Mouse (Mus musculus) heart, postnatal 25 days (tissue): ENCODE data around the gene 4930562C15Rik. TPM values are rescaled to one million over a fixed set of nuclear protein-coding genes. Genes with fewer than 3 reads are reported as not detected.

Experiments
- DNase-seq: peaks from one replicate; pipeline ENCODE4 v3.0.0; 2022; ENCODE audit warnings: low spot score
- intact Hi-C: fragments of 180-260 bp; cut with DNase I; formaldehyde crosslinking; loops from one replicate; pipeline ENCODE4 v1.15.1; 2025
- total RNA-seq, 2 experiments: library from RNA; stranded (reverse); gene quantifications; 2 replicates each; pipeline ENCODE4 v1.2.3; 2021

The 4930562C15Rik gene
- total RNA-seq, 2 experiments from 2014 or later: not detected

GRCm38 (mm10) chr16:4910758-4911157 is 75.5 kb downstream of the 4930562C15Rik start:
- DNase-seq: no peak
- intact Hi-C loops: loop anchor here (5.0 kb wide), 1 partner anchor 223 kb away; no protein-coding TSS in a partner anchor

DNA sequence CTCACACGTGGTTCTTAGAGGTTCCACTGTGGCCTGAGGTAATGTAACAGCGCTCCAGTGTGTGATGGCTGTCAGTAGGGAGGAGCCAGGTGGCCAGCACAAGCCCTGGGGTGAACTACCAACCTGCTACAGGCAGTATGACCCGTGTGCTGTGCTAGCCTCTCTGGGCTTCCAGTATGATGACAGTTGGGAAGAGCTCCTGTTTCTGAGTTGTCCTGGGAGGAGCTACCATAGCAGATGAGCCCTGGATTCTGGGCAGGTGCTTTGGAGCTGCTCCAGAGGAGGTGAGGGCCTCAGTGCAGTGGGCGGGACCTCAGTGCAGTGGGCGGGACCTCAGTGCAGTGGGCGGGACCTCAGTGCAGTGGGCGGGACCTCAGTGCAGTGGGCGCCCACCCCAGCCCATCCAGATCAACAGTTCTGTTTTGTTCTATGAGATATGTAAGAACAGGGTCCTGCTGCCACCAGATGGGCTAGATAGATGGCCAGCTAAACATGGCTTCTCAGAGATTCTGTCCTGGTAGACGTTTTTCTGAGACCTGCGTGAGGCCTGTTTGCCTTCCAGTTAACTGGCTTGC is 76.9 kb downstream of the 4930562C15Rik start:
- intact Hi-C loops: loop anchor here (2.0 to 5.0 kb wide), 3 partner anchors 23 to 225 kb away; no protein-coding TSS in a partner anchor
- no peak for DNase-seq

DNA sequence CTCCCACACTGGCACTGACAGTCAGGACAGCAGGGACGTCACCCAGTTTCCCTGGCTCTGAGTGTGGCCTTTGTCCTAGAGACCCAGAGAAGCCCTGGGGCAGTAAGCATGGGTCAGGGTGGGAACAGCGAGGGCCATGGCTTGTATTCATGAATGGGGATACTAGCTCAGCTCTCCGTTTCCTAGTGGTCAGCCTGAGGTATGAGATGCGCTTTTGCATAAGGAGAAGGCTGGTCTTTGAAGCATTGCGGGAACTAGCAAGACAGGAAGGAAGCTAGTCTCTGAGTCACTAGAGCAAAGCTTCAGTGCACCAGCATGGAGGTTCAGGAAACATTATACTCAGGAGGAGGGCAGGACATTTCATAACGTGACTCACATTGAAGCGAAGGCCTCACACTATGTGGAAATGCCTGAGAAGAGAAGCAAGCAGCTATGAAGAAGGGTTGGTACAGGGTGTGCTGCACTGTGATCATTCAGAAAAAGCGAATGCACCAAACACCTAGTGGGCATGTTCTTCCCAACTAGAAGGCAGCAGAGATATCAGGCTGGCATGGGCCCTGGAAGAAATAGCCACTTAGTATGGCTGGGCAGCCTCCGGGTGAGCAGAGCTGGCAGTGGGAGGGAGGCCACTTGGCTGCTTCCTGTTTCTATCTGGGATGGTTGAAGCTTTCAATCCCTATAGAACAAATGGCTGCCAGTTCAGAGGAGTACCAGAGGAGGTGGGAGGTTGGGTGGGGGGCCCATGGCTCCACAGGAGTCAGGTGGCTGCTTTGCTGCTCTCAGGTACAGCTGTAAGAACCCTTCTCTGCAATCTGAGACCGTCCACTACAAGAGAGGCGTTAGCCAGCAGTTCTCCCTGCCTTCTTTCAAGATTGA is 77.9 kb downstream of the 4930562C15Rik start:
- DNase-seq: no peak
- intact Hi-C loops: loop anchor here (2.0 to 5.0 kb wide), 3 partner anchors 24 to 226 kb away; no protein-coding TSS in a partner anchor

DNA sequence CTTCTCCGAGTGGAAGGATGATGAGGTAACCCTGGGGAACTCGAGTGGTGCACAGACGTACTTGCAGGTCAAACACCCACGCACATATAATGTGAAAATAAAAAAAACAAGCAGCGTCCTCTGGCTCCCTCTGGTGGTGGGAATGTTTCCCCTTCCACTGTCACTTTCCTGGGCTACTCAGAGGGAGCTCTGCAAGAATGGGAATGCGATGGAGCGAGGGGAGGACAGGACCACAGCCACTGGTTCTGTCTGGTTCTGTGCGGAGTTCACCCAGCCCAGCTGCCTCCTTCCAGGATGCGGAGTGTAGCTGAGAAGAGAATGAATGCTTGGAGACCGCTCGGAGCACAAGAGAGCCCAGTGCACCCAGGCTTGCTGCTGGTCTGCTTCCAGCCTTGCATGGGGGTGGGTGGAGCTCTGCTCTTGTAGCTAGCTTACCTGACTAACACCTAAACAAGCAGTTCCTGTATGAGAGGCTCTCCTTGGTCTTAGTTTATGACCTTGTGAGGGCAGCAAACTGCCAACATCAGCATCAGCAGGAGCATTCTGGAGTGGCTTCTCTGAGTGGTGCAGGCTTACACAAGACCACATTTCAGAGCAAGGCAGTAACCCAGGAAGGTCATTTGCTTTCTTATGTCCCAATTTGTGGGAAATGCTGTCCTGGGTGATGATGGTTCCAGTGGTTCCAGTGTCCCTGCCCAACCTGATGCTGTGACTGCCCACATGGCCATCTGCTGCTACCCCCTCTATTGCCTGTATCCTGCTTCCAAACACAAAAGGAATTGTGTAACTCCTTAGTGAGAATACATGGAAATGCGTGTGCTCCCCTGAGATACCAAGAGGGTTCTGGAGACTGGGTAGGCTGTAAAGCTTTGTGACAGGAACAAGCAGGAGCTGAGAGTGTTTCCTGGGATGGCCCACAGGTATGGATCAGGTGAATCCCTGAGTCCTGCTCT is 78.8 kb downstream of the 4930562C15Rik start:
- intact Hi-C loops: loop anchor here (2.0 to 5.0 kb wide), 3 partner anchors 25 to 227 kb away; no protein-coding TSS in a partner anchor
- peak; percentile 67 for DNase-seq

DNA sequence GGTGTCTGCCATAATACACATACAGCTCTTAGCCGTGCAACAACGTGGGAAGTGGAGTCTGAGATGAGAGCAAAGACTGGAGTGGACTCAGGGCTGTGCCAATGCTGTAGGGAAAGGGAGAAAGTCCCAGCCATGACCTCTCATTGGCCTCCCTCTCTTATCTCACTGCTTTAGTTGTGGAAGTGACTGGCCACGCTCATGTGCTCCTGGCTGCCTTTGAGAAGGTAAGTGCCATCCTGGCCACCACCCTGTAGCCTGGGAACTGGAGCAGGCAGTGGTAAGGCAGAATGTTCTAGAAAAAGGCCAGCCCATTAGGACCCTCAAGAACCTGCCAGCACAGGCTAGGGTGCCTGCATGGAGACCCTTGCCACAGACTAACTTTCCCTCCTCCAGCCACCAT is 80.7 kb downstream of the 4930562C15Rik start:
- DNase-seq: no peak
- intact Hi-C loops: no loop called here

- DNase-seq: no peak
- intact Hi-C loops: no loop called here
These were observed 81.4 kb downstream of the 4930562C15Rik start for GRCm38 (mm10) chr16:4916608-4917007.

Other genes with a start within 250 kb of the 4930562C15Rik start
- gene Glis2, start 240.7 kb upstream of the 4930562C15Rik start, total RNA-seq: 10 to 100 TPM; 16.6 to 20.3 TPM
- 100 to 1,000 TPM; 129 to 141 TPM for gene Pam16, start 210.4 kb upstream of the 4930562C15Rik start, total RNA-seq
- 10 to 100 TPM in 1 of 2 experiments, 1 to 10 TPM in 1; 9.8 to 12.0 TPM for gene Vasn, start 195.5 kb upstream of the 4930562C15Rik start, total RNA-seq
- gene Dnaja3, start 195.4 kb upstream of the 4930562C15Rik start, total RNA-seq: 100 to 1,000 TPM; 149 TPM
- gene Coro7, start 155.6 kb upstream of the 4930562C15Rik start, total RNA-seq: 10 to 100 TPM; 12.6 to 16.1 TPM
- 1 to 10 TPM; 2.4 to 2.7 TPM for gene Nmral1, start 116.1 kb upstream of the 4930562C15Rik start, total RNA-seq
- 10 to 100 TPM; 73.5 to 75.5 TPM for gene Hmox2, start 109.1 kb upstream of the 4930562C15Rik start, total RNA-seq
- 10 to 100 TPM; 65.3 to 66.9 TPM for gene Cdip1, start 45.1 kb upstream of the 4930562C15Rik start, total RNA-seq
- gene Ubald1, start 44.9 kb downstream of the 4930562C15Rik start, total RNA-seq: 10 to 100 TPM; 20.2 to 20.9 TPM
- 100 to 1,000 TPM; 147 to 148 TPM for gene Mgrn1, start 50.8 kb downstream of the 4930562C15Rik start, total RNA-seq
- gene Nudt16l1, start 103.3 kb downstream of the 4930562C15Rik start, total RNA-seq: 10 to 100 TPM; 20.5 to 24.3 TPM
- gene Anks3, start 128.8 kb downstream of the 4930562C15Rik start, total RNA-seq: 10 to 100 TPM; 13.8 to 14.1 TPM
- not detected for gene Sept12, start 162.4 kb downstream of the 4930562C15Rik start, total RNA-seq
- not detected for gene Smim22, start 171.9 kb downstream of the 4930562C15Rik start, total RNA-seq
- gene Rogdi, start 178.1 kb downstream of the 4930562C15Rik start, total RNA-seq: 10 to 100 TPM; 20.8 to 22.4 TPM
- 10 to 100 TPM; 42.4 to 46.8 TPM for gene Glyr1, start 214.4 kb downstream of the 4930562C15Rik start, total RNA-seq
- 10 to 100 TPM; 23.5 to 30.8 TPM for gene Ubn1, start 214.6 kb downstream of the 4930562C15Rik start, total RNA-seq